Mouse (Mus musculus): ENCODE results near the gene Ceacam14. TPM values are rescaled to one million over a fixed set of nuclear protein-coding genes. Genes with fewer than 3 reads are reported as not detected.

Ceacam14 gene
- total RNA-seq (2015; ENCODE audit: low replicate concordance) = not detected in 2 replicates
- not detected in 2 replicates for total RNA-seq (2017; ENCODE audit: low replicate concordance)

GRCm38 (mm10) chr7:17812333-17812732 is at the start of gene Ceacam14:
Ceacam14 (plus strand) TSS chr7:17812633.
- ATAC-seq (replicated peaks; ENCODE audit: low FRiP score, poor library complexity, severe bottlenecking) = no peak

Other genes starting within 250 kb of the Ceacam14 start
- not detected in 2 replicates for gene Ceacam5, start 99.4 kb upstream of the Ceacam14 start, total RNA-seq (2015; ENCODE audit: low replicate concordance)
- not detected in 2 replicates for gene Ceacam5, start 99.4 kb upstream of the Ceacam14 start, total RNA-seq (2017; ENCODE audit: low replicate concordance)
- gene Gm5155, start 59.1 kb downstream of the Ceacam14 start, total RNA-seq (2015; ENCODE audit: low replicate concordance) = not detected in 2 replicates
- not detected in 2 replicates for gene Gm5155, start 59.1 kb downstream of the Ceacam14 start, total RNA-seq (2017; ENCODE audit: low replicate concordance)
- not detected in 2 replicates for gene Ceacam11, start 159.5 kb downstream of the Ceacam14 start, total RNA-seq (2015; ENCODE audit: low replicate concordance)
- gene Ceacam11, start 159.5 kb downstream of the Ceacam14 start, total RNA-seq (2017; ENCODE audit: low replicate concordance) = not detected in 2 replicates
- not detected in 2 replicates for gene Ceacam13, start 197.3 kb downstream of the Ceacam14 start, total RNA-seq (2015; ENCODE audit: low replicate concordance)
- gene Ceacam13, start 197.3 kb downstream of the Ceacam14 start, total RNA-seq (2017; ENCODE audit: low replicate concordance) = not detected in 2 replicates

All from erythroid progenitor cell, adult 5-6 weeks (primary cell).